Mouse (Mus musculus): ENCODE results near the gene Scarb2.

DNA sequence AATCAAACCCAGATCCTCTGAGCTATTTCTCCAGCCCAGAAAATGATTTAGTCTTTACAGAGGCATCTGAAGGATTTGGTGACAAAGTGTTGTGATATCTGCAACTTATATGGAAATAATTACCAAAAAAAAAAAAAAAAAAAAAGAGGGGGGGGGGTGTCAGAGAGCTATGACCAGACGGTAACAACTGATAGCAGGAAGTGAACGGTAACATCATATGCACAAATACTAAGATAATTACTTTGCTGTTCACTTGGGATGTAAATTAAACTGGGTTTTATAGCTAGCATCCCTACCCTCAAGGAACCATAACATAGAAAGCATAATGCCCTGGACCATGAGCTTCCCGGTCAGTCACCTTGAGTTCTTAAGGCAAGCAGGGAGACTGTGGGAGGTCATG is 16.3 kb downstream of the Scarb2 start:
- TF ChIP-seq CTCF (IDR thresholded peaks at IDR 0.05; ENCODE audit: insufficient read depth, low read depth, low read length) (no peak), POLR2A (IDR thresholded peaks at IDR 0.05; ENCODE audit: insufficient read depth, low read depth, low read length) (no peak)

All from olfactory bulb, adult 2 months (tissue).